In genomic region chr14:19775491-19775890, GRCm38 (mm10) we compare ENCODE assay signal across 24 mouse cellular contexts. TPM values are rescaled to one million over a fixed set of nuclear protein-coding genes. Genes with fewer than 3 reads are reported as not detected.
DNase-seq lines count a peak whose midpoint lies in the region; ATAC-seq lines count a peak whose summit lies in the region.
"Had no signal": no experiment of that assay in that cellular context is flagged by ENCODE, and none has a peak within 500 bp of the region (broad histone marks: within the 10 kb centered on the region; RNA-seq: fewer than 3 reads in every experiment).

No protein-coding gene starts in this region.

- no peak overlapping the region for H3K4me3 ChIP-seq in heart, embryonic 10.5 days
- H3K4me3 ChIP-seq in intestine, embryonic 16.5 days (ENCODE audit: low read length), result no peak overlapping the region
- H3K4me3 ChIP-seq: embryonic facial prominence, embryonic 10.5 days; embryonic facial prominence, embryonic 12.5 days; forebrain, embryonic 13.5 days had no signal

- H3K4me2 ChIP-seq in intestine, embryonic 16.5 days (ENCODE audit: low read depth, low read length), result no peak overlapping the region
- H3K4me2 ChIP-seq: embryonic facial prominence, embryonic 12.5 days; forebrain, embryonic 13.5 days had no signal

- 58% methylated on average over 4 of the region's 4 CpGs for WGBS in heart, embryonic 10.5 days
- 67% methylated on average over 4 of the region's 4 CpGs for WGBS in intestine, embryonic 16.5 days

- H3K9ac ChIP-seq in intestine, embryonic 16.5 days (ENCODE audit: low read depth, low read length), result no peak overlapping the region
- H3K9ac ChIP-seq: embryonic facial prominence, embryonic 12.5 days; forebrain, embryonic 13.5 days had no signal

- peaks cover 57% of the 10 kb centered on the region for H3K4me1 ChIP-seq in heart, embryonic 10.5 days
- H3K4me1 ChIP-seq in intestine, embryonic 16.5 days (ENCODE audit: control insufficient read depth, insufficient read depth, low read length), result 0 out of 2 replicates have a peak, but pooled peaks cover 6% of the 10 kb centered on the region
- H3K4me1 ChIP-seq: embryonic facial prominence, embryonic 12.5 days had no signal

- ATAC-seq in intestine, embryonic 16.5 days, result peak; percentile 83
- ATAC-seq: activated CD4-positive, CD25-positive, alpha-beta regulatory T cell, adult 4 months; CD4-positive, CD25-positive, alpha-beta regulatory T cell, adult 4 months; forebrain, embryonic 13.5 days; Patski had no signal

- no peaks in the 10 kb centered on the region for H3K9me3 ChIP-seq in heart, embryonic 10.5 days
- no peaks in the 10 kb centered on the region for H3K9me3 ChIP-seq in intestine, embryonic 16.5 days (ENCODE audit: control insufficient read depth, low read length)
- H3K9me3 ChIP-seq: embryonic facial prominence, embryonic 10.5 days; embryonic facial prominence, embryonic 12.5 days; forebrain, embryonic 13.5 days had no signal

- no peaks in the 10 kb centered on the region for H3K27me3 ChIP-seq in heart, embryonic 10.5 days (ENCODE audit: insufficient read depth, poor library complexity, severe bottlenecking)
- no peaks in the 10 kb centered on the region for H3K27me3 ChIP-seq in intestine, embryonic 16.5 days (replicated peaks; ENCODE audit: control insufficient read depth, insufficient read depth, low read length)
- H3K27me3 ChIP-seq: CH12.LX; embryonic facial prominence, embryonic 12.5 days; forebrain, embryonic 13.5 days; Patski had no signal

- H3K27ac ChIP-seq in heart, embryonic 10.5 days, result peak overlapping the region; percentile 7; the same call in 1 of the 2 replicates
- H3K27ac ChIP-seq in intestine, embryonic 16.5 days (ENCODE audit: low read length), result no peak overlapping the region
- H3K27ac ChIP-seq: embryonic facial prominence, embryonic 10.5 days; embryonic facial prominence, embryonic 12.5 days; forebrain, embryonic 13.5 days had no signal

- no peak for DNase-seq in heart, embryonic 10.5 days (ENCODE audit: low spot score)
- no peak for DNase-seq in heart, adult 9 months (ENCODE audit: low spot score in 2 of 2)
- DNase-seq in induced T-regulatory cell, adult 2 months (ENCODE audit: low read depth), result peak; percentile 30
- DNase-seq in yolk sac, embryonic 10.5 days (ENCODE audit: low spot score), result peak; percentile 82
- no peak for DNase-seq in right cerebral cortex, postnatal 4 days
- DNase-seq in urinary bladder, adult 18-20 months (ENCODE audit: low spot score in 2 of 2), result no peak
- DNase-seq: adrenal gland, adult 8-10 months; adrenal gland, postnatal 14 days; adrenal gland, postnatal 36 days; B cell, adult 2 months; cerebellum, adult 11-12 months; cerebellum, adult 2 months; cerebellum, adult 9-10 months; cerebellum, postnatal 10 days; cerebellum, postnatal 25 days had no signal

- peaks cover 30% of the 10 kb centered on the region for H3K36me3 ChIP-seq in heart, embryonic 10.5 days
- no peaks in the 10 kb centered on the region; the same call in 1 of the 2 replicates for H3K36me3 ChIP-seq in intestine, embryonic 16.5 days (ENCODE audit: control insufficient read depth, insufficient read depth, low read length)
- H3K36me3 ChIP-seq: G1E had no signal

RNA-seq across cellular contexts. Expression of gene Nid2, which starts 24.4 kb away (rescaled TPM):
- 169 and 250 TPM in 2 replicates for polyA plus RNA-seq in heart, embryonic 10.5 days (2016; fragmentation: Nextera tagmentation; extraction: Ambion mirVana)
- polyA plus RNA-seq in intestine, embryonic 16.5 days (2015; fragmentation: Nextera tagmentation; extraction: Ambion mirVana), result 63.8 and 68.6 TPM in 2 replicates

RNA-seq across cellular contexts. Expression of gene Rtraf, which starts 48.1 kb away (rescaled TPM):
- 182 and 196 TPM in 2 replicates for polyA plus RNA-seq in heart, embryonic 10.5 days (2016; fragmentation: Nextera tagmentation; extraction: Ambion mirVana)
- 177 and 188 TPM in 2 replicates for polyA plus RNA-seq in intestine, embryonic 16.5 days (2015; fragmentation: Nextera tagmentation; extraction: Ambion mirVana)

Comparison
In these comparisons a context has a peak if more than half of its experiments do, and no peak if none do; other contexts are left out.
1. DNase-seq: peak in induced T-regulatory cell, adult 2 months (single experiment) and yolk sac, embryonic 10.5 days (single experiment); none in heart, embryonic 10.5 days (single experiment), heart, adult 9 months (0 of 2), right cerebral cortex, postnatal 4 days (single experiment) and urinary bladder, adult 18-20 months (0 of 2).